Mouse (Mus musculus) heart, adult 2 months (tissue): ENCODE results near the gene Gm10273.

Source experiments
- CTCF ChIP-seq: fragments of 200-600 bp; IDR thresholded peaks from 2 replicates; pipeline ENCODE4 v1.8.1; 2022; ENCODE audit warnings: antibody characterized with exemption, mild to moderate bottlenecking, moderate library complexity
- EP300 ChIP-seq: fragments of 200-500 bp; IDR thresholded peaks from 2 replicates; pipeline ENCODE4 v1.6.1; 2011; ENCODE audit warnings: low read depth, low read length, control low read depth; ENCODE audit not compliant: insufficient read depth
- POLR2A ChIP-seq: fragments of 200-500 bp; IDR thresholded peaks from 2 replicates; pipeline ENCODE4 v1.6.1; 2011; ENCODE audit warnings: mild to moderate bottlenecking, low read depth, low read length, control low read depth; ENCODE audit not compliant: insufficient read depth

- no peak for TF ChIP-seq POLR2A
- no peak for TF ChIP-seq EP300
- TF ChIP-seq CTCF = no peak
Measured at GRCm38 (mm10) chr10:59354120-59354519, 41.3 kb upstream of the Gm10273 start.
